Mouse (Mus musculus) natural killer cell, adult 2 months (primary cell): Measurements from ENCODE around the gene Plvap.
A peak's percentile ranks its signal among the peaks of the same experiment; 100 is the strongest.
"Not testable (repeated sequence)": the region's sequence is repeated elsewhere in the genome, so short reads cannot be mapped to it uniquely, and the experiment has no call there.

Experiments used
- DNase-seq, 2 experiments: peaks; one replicate each; pipeline ENCODE4 v3.0.0; 2022; ENCODE audit warnings: low spot score in 2 of 2

Plvap gene

GRCm38 (mm10) chr8:71511644-71512043, at the start of gene Plvap:
Gene Plvap (minus strand): TSS chr8:71511752.
- no peak for DNase-seq

- no peak for DNase-seq
Observed at GRCm38 (mm10) chr8:71560765-71561164, 49.2 kb upstream of the Plvap start.

GRCm38 (mm10) chr8:71560071-71560470, 48.5 kb upstream of the Plvap start:
- no peak for DNase-seq

GRCm38 (mm10) chr8:71558958-71559690, 47.6 kb upstream of the Plvap start:
- peak in 1 of 2 experiments; percentile 69 for DNase-seq

DNA sequence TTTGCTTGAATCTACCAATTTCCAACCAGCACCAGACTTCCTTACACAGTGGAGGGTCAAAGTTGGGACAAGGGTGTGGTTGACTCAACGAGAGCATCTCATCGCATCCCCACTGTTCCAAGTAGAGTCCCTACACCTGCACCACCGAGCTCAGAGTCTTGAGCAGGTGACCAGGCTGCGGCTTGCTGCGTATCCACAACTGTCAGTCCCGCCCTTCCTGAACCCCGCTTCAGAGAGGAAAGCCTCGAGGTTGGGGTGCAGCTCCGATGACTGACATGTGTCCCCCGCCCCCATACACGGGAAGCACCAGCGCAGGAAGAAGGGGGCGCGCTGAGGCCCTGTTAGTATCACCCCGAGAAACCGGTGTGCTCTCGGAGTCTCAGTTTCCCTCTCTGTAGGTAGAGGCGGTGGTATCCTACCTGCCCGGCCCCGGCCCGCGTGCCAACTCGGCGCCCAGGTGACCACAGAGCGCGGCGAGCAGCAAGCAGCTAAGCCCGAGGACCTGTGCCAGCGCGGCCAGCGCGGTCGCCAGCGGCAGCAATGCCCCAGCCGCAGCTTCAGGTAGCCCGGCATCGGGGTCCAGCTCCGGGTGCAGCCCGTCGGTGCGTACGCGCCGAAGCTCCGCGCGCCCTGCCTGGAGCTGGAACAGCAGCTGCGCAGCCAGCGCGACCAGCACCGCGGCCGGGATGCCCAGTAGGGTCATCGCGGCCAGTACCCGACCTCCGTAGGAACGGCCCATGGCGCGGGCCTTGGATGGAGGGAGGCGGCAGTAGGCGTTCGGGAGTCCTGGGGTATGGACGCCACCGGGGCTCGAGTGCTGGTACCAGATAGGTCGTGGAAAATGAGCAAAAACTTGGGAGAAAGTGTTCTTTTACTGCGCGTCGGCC, 46.8 kb upstream of the Plvap start, which contains the start of gene Tmem221:
Gene Tmem221 (minus strand): TSS at position 801 of the 887 bp plus-strand sequence.
- DNase-seq = no peak

DNA sequence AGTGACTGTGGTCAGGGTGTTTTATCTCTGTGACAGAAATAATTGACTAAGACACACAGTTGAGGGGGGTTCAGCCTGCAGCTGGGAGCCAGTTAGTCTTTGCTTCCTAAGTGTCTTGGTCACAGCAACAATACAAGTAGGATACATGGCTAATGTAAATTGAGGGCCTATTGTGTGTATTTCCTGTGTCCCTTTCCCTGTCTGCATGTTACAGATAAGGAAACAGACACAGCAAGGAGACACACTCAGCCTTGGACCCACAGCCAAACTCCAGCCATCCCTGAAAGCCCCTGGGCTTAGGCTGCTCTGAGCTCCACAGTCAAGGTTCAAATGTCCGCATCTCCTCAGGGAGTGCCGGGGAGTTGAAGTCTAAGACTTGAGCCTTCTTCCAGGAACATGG, 43.1 kb upstream of the Plvap start:
- no peak for DNase-seq

- no peak for DNase-seq
Observed at GRCm38 (mm10) chr8:71554001-71554400, 42.4 kb upstream of the Plvap start.

GRCm38 (mm10) chr8:71552770-71553169, 41.2 kb upstream of the Plvap start:
- DNase-seq = no peak

GRCm38 (mm10) chr8:71550754-71551153, 39.2 kb upstream of the Plvap start:
- DNase-seq = no peak

DNA sequence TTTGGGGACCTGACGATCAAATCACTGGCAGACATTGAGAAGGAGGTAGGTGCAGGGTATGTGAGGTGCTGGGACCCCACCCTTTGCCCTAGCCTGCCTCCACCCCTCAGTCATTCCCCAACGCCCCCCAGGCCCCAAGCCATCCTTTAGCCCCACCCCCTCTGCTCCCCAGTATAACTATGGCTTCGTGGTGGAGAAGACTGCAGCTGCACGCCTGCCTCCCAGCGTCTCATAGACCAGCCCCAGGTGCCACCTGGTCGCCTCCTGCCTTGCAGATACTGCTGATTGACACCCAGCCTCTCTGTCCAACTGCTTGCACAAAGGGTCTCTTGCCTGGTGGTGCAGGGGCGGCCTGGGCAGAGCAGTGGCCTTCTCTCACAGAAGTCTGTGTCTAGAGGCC, 36.0 kb upstream of the Plvap start:
- DNase-seq = no peak

- no peak for DNase-seq
Observed at GRCm38 (mm10) chr8:71545053-71545452, 33.5 kb upstream of the Plvap start.

GRCm38 (mm10) chr8:71543755-71544154, 32.2 kb upstream of the Plvap start:
- no peak for DNase-seq

DNA sequence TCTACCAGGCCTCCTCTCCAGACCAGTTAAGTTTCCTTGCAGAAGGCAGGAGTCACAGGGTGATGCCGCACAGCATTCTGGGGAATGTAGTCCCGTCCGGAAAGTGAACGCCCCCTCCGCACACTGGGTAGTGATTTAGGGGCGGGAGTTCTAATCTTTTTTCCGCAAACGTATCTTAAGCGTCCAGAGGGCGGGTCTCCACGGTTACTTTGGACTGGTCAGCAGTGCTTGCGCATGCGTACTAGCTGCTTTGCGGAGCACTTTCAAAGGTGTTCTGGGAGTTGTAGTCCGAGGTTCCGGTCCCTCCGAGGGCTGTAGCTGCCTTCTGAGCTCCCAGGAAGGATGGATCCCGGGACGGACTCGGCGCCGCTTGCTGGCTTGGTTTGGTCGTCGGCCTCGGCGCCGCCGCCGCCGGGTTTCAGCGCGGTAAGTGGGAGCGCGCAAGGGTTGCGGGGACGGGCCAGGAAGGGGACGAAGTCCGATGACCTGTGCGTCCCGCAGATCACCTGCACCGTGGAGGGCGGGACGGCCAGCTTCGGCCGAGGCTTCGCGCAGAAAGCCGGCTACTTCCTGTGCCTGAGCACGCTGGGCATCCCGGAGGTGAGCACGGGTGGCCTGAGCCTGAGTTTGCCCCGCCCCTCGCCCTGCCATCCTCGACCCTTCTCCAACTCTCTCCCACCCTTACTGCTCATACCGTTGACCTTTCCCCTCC, 31.2 kb upstream of the Plvap start, which contains the start of gene Mvb12a:
Gene Mvb12a (plus strand): TSS at position 291 of the 712 bp plus-strand sequence.
- DNase-seq = peak; percentile 96

- DNase-seq = peak; percentile 70 to 79
Observed at GRCm38 (mm10) chr8:71537028-71537867, 25.7 kb upstream of the Plvap start, which contains the start of gene Bst2. Gene Bst2 (minus strand): TSS chr8:71537456.

DNA sequence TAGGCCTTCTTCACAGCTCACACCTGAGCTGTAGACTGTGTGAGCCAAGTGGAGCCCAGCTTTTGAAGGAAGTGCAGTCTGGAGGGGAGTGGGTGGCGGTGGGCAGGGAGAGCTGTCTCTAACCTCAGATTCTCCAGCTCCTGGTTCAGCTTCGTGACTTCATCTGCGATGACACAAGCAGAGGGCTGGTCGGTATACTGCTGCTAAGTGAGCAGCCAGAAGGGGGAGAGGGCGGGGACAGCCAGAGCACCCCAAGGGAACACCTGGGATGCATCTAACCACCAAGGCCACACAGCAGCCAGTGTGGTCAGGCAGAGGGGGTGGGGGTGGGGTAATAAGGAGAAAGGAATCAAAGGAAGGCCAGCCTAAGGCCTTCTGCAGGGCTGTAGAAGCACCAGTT, 24.1 kb upstream of the Plvap start:
- DNase-seq = no peak

DNA sequence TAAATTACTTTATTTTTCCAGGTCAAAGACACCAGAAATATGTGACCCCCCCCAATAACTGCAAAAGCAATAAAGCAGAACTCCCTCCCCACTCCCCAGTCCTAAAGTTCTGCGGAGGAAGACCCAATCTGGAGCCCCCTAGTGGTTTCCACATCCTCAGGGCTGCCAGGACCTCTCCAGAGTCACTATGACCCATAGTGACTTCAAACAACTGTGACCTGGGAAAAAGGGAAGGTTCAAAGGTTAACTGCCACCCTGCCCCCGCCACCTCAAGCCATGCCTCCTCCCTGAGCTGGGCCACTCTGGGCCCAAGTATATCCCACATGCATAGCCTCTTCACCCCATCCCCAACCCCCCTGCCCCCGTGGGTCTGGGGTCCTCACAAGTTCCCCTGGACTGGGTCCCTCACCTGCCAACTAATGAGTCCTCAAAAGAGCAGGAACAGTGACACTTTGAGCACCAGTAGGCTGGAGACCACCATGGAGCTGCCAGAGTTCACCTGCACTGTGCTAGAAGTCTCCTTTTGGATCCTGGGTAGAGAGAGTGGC, 22.8 kb upstream of the Plvap start:
- DNase-seq = no peak

- DNase-seq = not testable (repeated sequence)
Observed at GRCm38 (mm10) chr8:71530735-71531467, 19.3 kb upstream of the Plvap start.

GRCm38 (mm10) chr8:71528362-71529073, 17.0 kb upstream of the Plvap start:
- DNase-seq = no peak

DNA sequence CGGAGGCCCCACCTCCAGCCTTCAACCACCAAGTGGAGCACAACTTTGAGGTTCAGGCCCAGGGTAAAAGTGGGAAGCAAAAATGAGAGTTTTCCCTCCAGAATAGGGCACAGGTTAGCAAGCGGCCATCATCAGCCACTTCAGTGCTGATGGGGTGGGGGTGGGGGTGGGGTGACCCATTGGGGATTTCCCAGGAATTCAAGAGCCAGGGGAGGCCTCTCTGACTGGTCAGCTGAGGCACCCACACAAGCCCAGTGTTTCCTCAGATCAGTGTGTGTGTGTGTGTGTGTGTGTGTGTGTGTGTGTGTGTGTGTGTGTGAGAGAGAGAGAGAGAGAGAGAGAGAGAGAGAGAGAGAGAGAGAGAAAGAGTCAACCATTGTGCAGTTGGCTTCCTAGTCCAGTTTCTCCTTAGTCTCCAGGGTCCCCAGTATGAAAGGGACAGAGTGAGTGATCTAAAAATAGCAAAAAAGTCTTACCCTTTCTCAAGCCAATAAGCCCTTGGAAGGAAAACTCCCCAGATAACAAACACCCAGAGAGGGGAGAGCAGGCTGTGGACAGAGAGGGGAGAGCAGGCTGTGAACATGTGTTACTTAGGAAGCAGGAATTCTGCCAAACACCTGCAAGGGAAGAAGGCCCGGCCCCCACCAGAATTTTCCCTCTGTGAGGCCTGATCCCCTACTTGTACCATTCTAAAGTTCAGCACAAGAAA, 15.8 kb upstream of the Plvap start:
- DNase-seq = no peak
